Mouse (Mus musculus): ENCODE measurements around the gene Slc20a1. TPM values are rescaled to one million over a fixed set of nuclear protein-coding genes. Genes with fewer than 3 reads are reported as not detected.

Gene Slc20a1
- polyA plus RNA-seq, 1 experiment from 2014 or later = 64.5 TPM

GRCm38 (mm10) chr2:129252836-129253630 lies 54.5 kb downstream of the Slc20a1 start:
- H3K4me2 ChIP-seq (ENCODE audit: low read length) = no peak overlapping the region
- no peak overlapping the region for H3K9ac ChIP-seq (ENCODE audit: low read depth, low read length)
- ATAC-seq = no peak
- H3K27me3 ChIP-seq (ENCODE audit: control insufficient read depth, insufficient read depth, low read depth, low read length) = no peaks in the 10 kb centered on the region
- 89% methylated on average over 19 of the region's 19 CpGs for WGBS
- no peaks in the 10 kb centered on the region for H3K9me3 ChIP-seq (replicated peaks; ENCODE audit: control insufficient read depth, low read length, poor library complexity, severe bottlenecking)
- H3K27ac ChIP-seq (ENCODE audit: low read length) = no peak overlapping the region
- H3K4me3 ChIP-seq (ENCODE audit: low read depth, low read length) = no peak overlapping the region
- no peaks in the 10 kb centered on the region for H3K4me1 ChIP-seq (ENCODE audit: control insufficient read depth, insufficient read depth, low read length)
- H3K36me3 ChIP-seq (ENCODE audit: control insufficient read depth, insufficient read depth, low read length) = no peaks in the 10 kb centered on the region

DNA sequence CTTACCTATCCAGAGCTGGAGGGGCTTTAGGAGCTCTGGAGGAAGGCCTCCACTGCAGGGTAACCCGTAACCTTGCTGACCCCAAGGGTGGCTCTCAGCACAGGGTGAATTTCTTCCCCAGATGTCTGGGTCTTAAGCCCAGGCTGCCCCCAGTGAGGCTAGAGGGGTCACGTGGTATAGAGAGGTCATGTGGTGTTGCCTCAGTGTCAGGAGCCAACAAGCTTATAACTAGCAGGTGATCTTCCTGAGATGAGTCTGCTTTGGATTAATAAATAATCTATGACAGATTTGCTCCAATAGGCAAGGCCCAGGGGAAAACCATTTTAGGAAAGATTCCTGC lies 55.0 kb downstream of the Slc20a1 start:
- Histone ChIP-seq H3K27me3 (ENCODE audit: control insufficient read depth, insufficient read depth, low read depth, low read length) (no peaks in the 10 kb centered on the region), H3K9me3 (replicated peaks; ENCODE audit: control insufficient read depth, low read length, poor library complexity, severe bottlenecking) (no peaks in the 10 kb centered on the region), H3K9ac (ENCODE audit: low read depth, low read length) (no peak overlapping the region), H3K4me1 (ENCODE audit: control insufficient read depth, insufficient read depth, low read length) (no peaks in the 10 kb centered on the region), H3K36me3 (ENCODE audit: control insufficient read depth, insufficient read depth, low read length) (no peaks in the 10 kb centered on the region), H3K27ac (ENCODE audit: low read length) (no peak overlapping the region), H3K4me2 (ENCODE audit: low read length) (no peak overlapping the region), H3K4me3 (ENCODE audit: low read depth, low read length) (no peak overlapping the region)
- ATAC-seq = no peak
- 83% methylated on average over 2 of the region's 2 CpGs for WGBS

GRCm38 (mm10) chr2:129254076-129254475 lies 55.5 kb downstream of the Slc20a1 start:
- no peaks in the 10 kb centered on the region for H3K36me3 ChIP-seq (ENCODE audit: control insufficient read depth, insufficient read depth, low read length)
- no peaks in the 10 kb centered on the region for H3K27me3 ChIP-seq (ENCODE audit: control insufficient read depth, insufficient read depth, low read depth, low read length)
- H3K9ac ChIP-seq (ENCODE audit: low read depth, low read length) = no peak overlapping the region
- 88% methylated on average over 2 of the region's 2 CpGs for WGBS
- H3K27ac ChIP-seq (ENCODE audit: low read length) = no peak overlapping the region
- no peaks in the 10 kb centered on the region for H3K9me3 ChIP-seq (replicated peaks; ENCODE audit: control insufficient read depth, low read length, poor library complexity, severe bottlenecking)
- H3K4me1 ChIP-seq (ENCODE audit: control insufficient read depth, insufficient read depth, low read length) = no peaks in the 10 kb centered on the region
- H3K4me2 ChIP-seq (ENCODE audit: low read length) = no peak overlapping the region
- ATAC-seq = no peak
- no peak overlapping the region for H3K4me3 ChIP-seq (ENCODE audit: low read depth, low read length)

DNA sequence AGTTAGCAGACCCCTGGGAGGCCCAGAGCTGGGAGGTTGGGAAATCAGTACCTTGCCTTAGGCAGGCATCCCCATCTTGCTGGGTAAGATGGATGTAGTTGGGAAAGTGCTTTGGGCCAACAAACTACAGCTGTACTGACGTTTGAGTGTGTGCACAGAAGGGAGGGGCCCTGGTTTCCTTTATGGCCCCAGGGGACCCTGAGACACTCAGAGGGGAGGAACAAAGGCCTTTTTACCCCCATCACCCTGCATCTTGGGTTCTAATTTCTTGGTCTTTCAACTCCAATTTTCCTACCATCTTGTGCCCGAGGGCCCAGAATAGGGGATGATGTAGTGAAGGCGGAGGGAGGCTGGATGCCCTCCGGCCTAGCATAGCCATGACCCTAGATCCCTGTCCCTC lies 57.4 kb downstream of the Slc20a1 start:
- H3K36me3 ChIP-seq (ENCODE audit: control insufficient read depth, insufficient read depth, low read length) = no peaks in the 10 kb centered on the region
- no peak overlapping the region for H3K27ac ChIP-seq (ENCODE audit: low read length)
- no peak overlapping the region for H3K9ac ChIP-seq (ENCODE audit: low read depth, low read length)
- H3K4me2 ChIP-seq (ENCODE audit: low read length) = no peak overlapping the region
- H3K9me3 ChIP-seq (replicated peaks; ENCODE audit: control insufficient read depth, low read length, poor library complexity, severe bottlenecking) = no peaks in the 10 kb centered on the region
- no peak overlapping the region for H3K4me3 ChIP-seq (ENCODE audit: low read depth, low read length)
- H3K27me3 ChIP-seq (ENCODE audit: control insufficient read depth, insufficient read depth, low read depth, low read length) = no peaks in the 10 kb centered on the region
- no peak for ATAC-seq
- 84% methylated on average over 4 of the region's 4 CpGs for WGBS
- no peaks in the 10 kb centered on the region for H3K4me1 ChIP-seq (ENCODE audit: control insufficient read depth, insufficient read depth, low read length)

DNA sequence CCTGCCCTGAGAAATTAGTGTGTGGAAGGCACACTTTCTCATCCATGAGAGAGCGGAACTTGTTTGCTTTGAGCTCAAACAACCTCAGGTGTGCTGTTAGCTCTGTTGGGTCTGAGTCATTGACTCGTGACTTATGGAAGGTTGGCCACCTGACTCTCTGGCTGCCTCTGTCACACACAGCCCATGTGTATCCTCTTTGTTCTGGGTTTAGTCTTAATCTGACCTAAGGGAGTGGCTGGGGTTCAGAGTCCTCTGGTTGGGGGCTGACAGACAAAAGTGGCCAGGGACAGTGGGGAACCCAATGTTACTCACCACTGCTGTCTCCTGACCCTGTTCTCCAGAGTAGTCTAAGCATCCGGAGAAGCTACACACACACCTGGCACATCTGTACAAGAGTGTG lies 59.5 kb downstream of the Slc20a1 start:
- ATAC-seq = peak; percentile 43; the same call in 1 of the 2 replicates
- Histone ChIP-seq H3K4me2 (ENCODE audit: low read length) (no peak overlapping the region), H3K4me1 (ENCODE audit: control insufficient read depth, insufficient read depth, low read length) (no peaks in the 10 kb centered on the region), H3K4me3 (ENCODE audit: low read depth, low read length) (no peak overlapping the region), H3K27me3 (ENCODE audit: control insufficient read depth, insufficient read depth, low read depth, low read length) (no peaks in the 10 kb centered on the region), H3K9me3 (replicated peaks; ENCODE audit: control insufficient read depth, low read length, poor library complexity, severe bottlenecking) (no peaks in the 10 kb centered on the region), H3K36me3 (ENCODE audit: control insufficient read depth, insufficient read depth, low read length) (no peaks in the 10 kb centered on the region), H3K9ac (ENCODE audit: low read depth, low read length) (no peak overlapping the region), H3K27ac (ENCODE audit: low read length) (no peak overlapping the region)
- 87% methylated on average over 3 of the region's 3 CpGs for WGBS

- 27% methylated on average over 7 of the region's 7 CpGs for WGBS
- H3K4me1 ChIP-seq (ENCODE audit: control insufficient read depth, insufficient read depth, low read length) = no peaks in the 10 kb centered on the region
- no peak overlapping the region for H3K4me3 ChIP-seq (ENCODE audit: low read depth, low read length)
- H3K27me3 ChIP-seq (ENCODE audit: control insufficient read depth, insufficient read depth, low read depth, low read length) = no peaks in the 10 kb centered on the region
- ATAC-seq = peak; percentile 82
- no peaks in the 10 kb centered on the region for H3K36me3 ChIP-seq (ENCODE audit: control insufficient read depth, insufficient read depth, low read length)
- no peak overlapping the region for H3K9ac ChIP-seq (ENCODE audit: low read depth, low read length)
- H3K27ac ChIP-seq (ENCODE audit: low read length) = no peak overlapping the region
- peak overlapping the region; percentile 38 for H3K4me2 ChIP-seq (ENCODE audit: low read length)
- no peaks in the 10 kb centered on the region for H3K9me3 ChIP-seq (replicated peaks; ENCODE audit: control insufficient read depth, low read length, poor library complexity, severe bottlenecking)
Measured at GRCm38 (mm10) chr2:129258475-129259211, 60.1 kb downstream of the Slc20a1 start.

- no peaks in the 10 kb centered on the region for H3K4me1 ChIP-seq (ENCODE audit: control insufficient read depth, insufficient read depth, low read length)
- ATAC-seq = no peak
- WGBS = 70% methylated on average over 3 of the region's 3 CpGs
Measured at GRCm38 (mm10) chr2:129260646-129261045, 62.1 kb downstream of the Slc20a1 start.

More at GRCm38 (mm10) chr2:129260646-129261045, 62.1 kb downstream of the Slc20a1 start:
- Histone ChIP-seq H3K4me2 (ENCODE audit: low read length) (no peak overlapping the region), H3K27me3 (ENCODE audit: control insufficient read depth, insufficient read depth, low read depth, low read length) (no peaks in the 10 kb centered on the region), H3K4me3 (ENCODE audit: low read depth, low read length) (no peak overlapping the region), H3K27ac (ENCODE audit: low read length) (no peak overlapping the region), H3K36me3 (ENCODE audit: control insufficient read depth, insufficient read depth, low read length) (no peaks in the 10 kb centered on the region), H3K9ac (ENCODE audit: low read depth, low read length) (no peak overlapping the region), H3K9me3 (replicated peaks; ENCODE audit: control insufficient read depth, low read length, poor library complexity, severe bottlenecking) (no peaks in the 10 kb centered on the region)
